Mouse (Mus musculus) midbrain, embryonic 11.5 days (tissue): ENCODE results near the gene Scel. TPM values are rescaled to one million over a fixed set of nuclear protein-coding genes. Genes with fewer than 3 reads are reported as not detected.
"Not testable (repeated sequence)": the region's sequence is repeated elsewhere in the genome, so short reads cannot be mapped to it uniquely, and the experiment has no call there.

Experiments used
- ATAC-seq: fragments of 200-750 bp; cut with Nextera tagmentation; 2 replicates; pipeline ENCODE4 v1.8.0; 2017; ENCODE audit warnings: moderate TSS enrichment, moderate library complexity; ENCODE audit not compliant: low FRiP score
- DNase-seq: peaks from one replicate; pipeline ENCODE4 v3.0.0; 2015; ENCODE audit warnings: low spot score; ENCODE audit errors: missing footprints
- H3K27ac ChIP-seq: fragments of 300-500 bp; sonication (generic); 2 replicates; pipeline ENCODE4 v1.5.1; 2014; ENCODE audit warnings: low read depth, low read length
- H3K27me3 ChIP-seq: fragments of 300-500 bp; sonication (generic); 2 replicates; pipeline ENCODE4 v1.6.1; 2014; ENCODE audit warnings: mild to moderate bottlenecking, low read length, moderate library complexity, mixed read lengths; ENCODE audit not compliant: control insufficient read depth, insufficient read depth
- H3K36me3 ChIP-seq: fragments of 300-500 bp; sonication (generic); 2 replicates; pipeline ENCODE4 v1.6.1; 2014; ENCODE audit warnings: mild to moderate bottlenecking, low read length, moderate library complexity, mixed read lengths; ENCODE audit not compliant: control insufficient read depth, insufficient read depth
- H3K4me1 ChIP-seq: fragments of 300-500 bp; sonication (generic); 2 replicates; pipeline ENCODE4 v1.6.1; 2014; ENCODE audit warnings: low read length; ENCODE audit not compliant: control insufficient read depth, insufficient read depth
- H3K4me2 ChIP-seq: fragments of 300-500 bp; sonication (generic); 2 replicates; pipeline ENCODE4 v1.6.1; 2014; ENCODE audit warnings: mild to moderate bottlenecking, moderate library complexity
- H3K4me3 ChIP-seq: fragments of 300-500 bp; sonication (generic); 2 replicates; pipeline ENCODE4 v1.5.1; 2014; ENCODE audit warnings: low read depth, low read length
- H3K9ac ChIP-seq: fragments of 300-500 bp; sonication (generic); 2 replicates; pipeline ENCODE4 v1.6.1; 2014; ENCODE audit warnings: low read length
- H3K9me3 ChIP-seq: fragments of 300-500 bp; sonication (generic); 2 replicates; pipeline ENCODE4 v1.6.1; 2016; ENCODE audit warnings: low read length; ENCODE audit not compliant: control insufficient read depth
- WGBS: fragments of 180-500 bp; shearing (Covaris S2); extraction: QIAGEN DNeasy Blood & Tissue Kit; methylation state at CpG from one replicate; pipeline ENCODE4 v1.1.7; 2014; 5-methylcytosine and 5-hydroxymethylcytosine counted together
- polyA plus RNA-seq: library from polyadenylated mRNA; unstranded; fragments of >200 nt; fragmentation: Nextera tagmentation; extraction: Ambion mirVana; gene quantifications from 2 replicates; pipeline ENCODE4 v1.2.1, GENCODE M21; 2014

The Scel gene
- 0.11 and 0.33 TPM in 2 replicates for polyA plus RNA-seq

- H3K9ac ChIP-seq = no peak within 1 kb of the TSS
- ATAC-seq (no peak), DNase-seq (no peak)
- no peak within 1 kb of the TSS for H3K27ac ChIP-seq
- H3K36me3 ChIP-seq = no peaks in the 10 kb centered on the region
- H3K4me3 ChIP-seq = no peak within 1 kb of the TSS
- H3K4me2 ChIP-seq = peak within 1 kb of the TSS; percentile 19; the same call in 1 of the 2 replicates
- H3K9me3 ChIP-seq = no peaks in the 10 kb centered on the region
- 23% methylated on average over 14 of the region's 14 CpGs for WGBS
- no peaks in the 10 kb centered on the region for H3K27me3 ChIP-seq
- H3K4me1 ChIP-seq = peaks cover 10% of the 10 kb centered on the region
These were observed at the start of gene Scel for GRCm38 (mm10) chr14:103512802-103513472. Gene Scel (plus strand): TSS chr14:103513342.

GRCm38 (mm10) chr14:103468691-103469463, 44.3 kb upstream of the Scel start:
- WGBS = 87% methylated on average over 12 of the region's 12 CpGs
- DNase-seq = peak; percentile 82

GRCm38 (mm10) chr14:103469464-103470015, 43.6 kb upstream of the Scel start:
- Histone ChIP-seq H3K36me3 (no peaks in the 10 kb centered on the region), H3K4me2 (no peak overlapping the region), H3K9me3 (no peaks in the 10 kb centered on the region), H3K27ac (no peak overlapping the region), H3K27me3 (no peaks in the 10 kb centered on the region), H3K9ac (no peak overlapping the region), H3K4me1 (0 out of 2 replicates have a peak, but pooled peaks cover 3% of the 10 kb centered on the region), H3K4me3 (no peak overlapping the region)
- 71% methylated on average over 12 of the region's 12 CpGs for WGBS
- ATAC-seq (peak; percentile 80), DNase-seq (peak; percentile 97)

More at GRCm38 (mm10) chr14:103468691-103469463, 44.3 kb upstream of the Scel start:
- no peak overlapping the region for H3K4me2 ChIP-seq
- no peak overlapping the region for H3K27ac ChIP-seq
- no peak for ATAC-seq
- H3K4me3 ChIP-seq = no peak overlapping the region
- H3K27me3 ChIP-seq = no peaks in the 10 kb centered on the region
- no peaks in the 10 kb centered on the region for H3K36me3 ChIP-seq
- H3K9me3 ChIP-seq = no peaks in the 10 kb centered on the region
- H3K9ac ChIP-seq = no peak overlapping the region
- H3K4me1 ChIP-seq = 0 out of 2 replicates have a peak, but pooled peaks cover 3% of the 10 kb centered on the region

GRCm38 (mm10) chr14:103471074-103471778, 41.9 kb upstream of the Scel start:
- DNase-seq (peak; percentile 59), ATAC-seq (no peak)
- H3K4me1 ChIP-seq = 0 out of 2 replicates have a peak, but pooled peaks cover 3% of the 10 kb centered on the region
- no peaks in the 10 kb centered on the region for H3K27me3 ChIP-seq
- H3K9ac ChIP-seq = no peak overlapping the region
- H3K4me3 ChIP-seq = no peak overlapping the region
- 72% methylated on average over 3 of the region's 3 CpGs for WGBS
- H3K9me3 ChIP-seq = no peaks in the 10 kb centered on the region
- no peaks in the 10 kb centered on the region for H3K36me3 ChIP-seq
- H3K27ac ChIP-seq = no peak overlapping the region
- H3K4me2 ChIP-seq = no peak overlapping the region

- H3K4me2 ChIP-seq = no peak overlapping the region
- peak; percentile 75 for DNase-seq
- H3K27me3 ChIP-seq = no peaks in the 10 kb centered on the region
- no peak overlapping the region for H3K27ac ChIP-seq
- 70% methylated on average over 7 of the region's 7 CpGs for WGBS
- H3K9ac ChIP-seq = no peak overlapping the region
- 0 out of 2 replicates have a peak, but pooled peaks cover 3% of the 10 kb centered on the region for H3K4me1 ChIP-seq
- ATAC-seq = no peak
- no peak overlapping the region for H3K4me3 ChIP-seq
- no peaks in the 10 kb centered on the region for H3K36me3 ChIP-seq
- H3K9me3 ChIP-seq = no peaks in the 10 kb centered on the region
These were observed 41.2 kb upstream of the Scel start for GRCm38 (mm10) chr14:103471806-103472553.

GRCm38 (mm10) chr14:103472554-103472905, 40.6 kb upstream of the Scel start:
- WGBS = 87% methylated on average over 2 of the region's 2 CpGs
- no peak for ATAC-seq

GRCm38 (mm10) chr14:103475312-103475711, 37.8 kb upstream of the Scel start:
- no peak for ATAC-seq
- Histone ChIP-seq H3K4me1 (0 out of 2 replicates have a peak, but pooled peaks cover 3% of the 10 kb centered on the region), H3K9ac (no peak overlapping the region), H3K27me3 (no peaks in the 10 kb centered on the region), H3K9me3 (no peaks in the 10 kb centered on the region), H3K4me2 (no peak overlapping the region), H3K4me3 (no peak overlapping the region), H3K27ac (no peak overlapping the region), H3K36me3 (no peaks in the 10 kb centered on the region)
- DNase-seq = peak; percentile 37
- WGBS = 74% methylated on average over 7 of the region's 7 CpGs

More at GRCm38 (mm10) chr14:103472554-103472905, 40.6 kb upstream of the Scel start:
- Histone ChIP-seq H3K27me3 (no peaks in the 10 kb centered on the region), H3K9me3 (no peaks in the 10 kb centered on the region), H3K4me3 (no peak overlapping the region), H3K4me1 (0 out of 2 replicates have a peak, but pooled peaks cover 3% of the 10 kb centered on the region), H3K36me3 (no peaks in the 10 kb centered on the region), H3K9ac (no peak overlapping the region), H3K4me2 (no peak overlapping the region), H3K27ac (no peak overlapping the region)
- peak; percentile 23 for DNase-seq

GRCm38 (mm10) chr14:103476232-103476631, 36.9 kb upstream of the Scel start:
- H3K9ac ChIP-seq, H3K4me2 ChIP-seq, H3K4me1 ChIP-seq, H3K27ac ChIP-seq, ATAC-seq, DNase-seq, H3K9me3 ChIP-seq, H3K27me3 ChIP-seq, H3K4me3 ChIP-seq, H3K36me3 ChIP-seq: not testable (repeated sequence)
- 89% methylated on average over 3 of the region's 3 CpGs for WGBS
